Mouse (Mus musculus): Measurements from ENCODE around the gene Mecom.

GRCm38 (mm10) chr3:30255828-30256227 is 292.0 kb downstream of the Mecom start:
- TF ChIP-seq POLR2A (IDR thresholded peaks at IDR 0.05; ENCODE audit: low read depth, low read length), result no peak
- no peak for TF ChIP-seq CTCF (IDR thresholded peaks at IDR 0.05; ENCODE audit: borderline replicate concordance, insufficient read depth, low read length)
